ENCODE assay signal across 8 mouse cellular contexts in the genomic region with DNA sequence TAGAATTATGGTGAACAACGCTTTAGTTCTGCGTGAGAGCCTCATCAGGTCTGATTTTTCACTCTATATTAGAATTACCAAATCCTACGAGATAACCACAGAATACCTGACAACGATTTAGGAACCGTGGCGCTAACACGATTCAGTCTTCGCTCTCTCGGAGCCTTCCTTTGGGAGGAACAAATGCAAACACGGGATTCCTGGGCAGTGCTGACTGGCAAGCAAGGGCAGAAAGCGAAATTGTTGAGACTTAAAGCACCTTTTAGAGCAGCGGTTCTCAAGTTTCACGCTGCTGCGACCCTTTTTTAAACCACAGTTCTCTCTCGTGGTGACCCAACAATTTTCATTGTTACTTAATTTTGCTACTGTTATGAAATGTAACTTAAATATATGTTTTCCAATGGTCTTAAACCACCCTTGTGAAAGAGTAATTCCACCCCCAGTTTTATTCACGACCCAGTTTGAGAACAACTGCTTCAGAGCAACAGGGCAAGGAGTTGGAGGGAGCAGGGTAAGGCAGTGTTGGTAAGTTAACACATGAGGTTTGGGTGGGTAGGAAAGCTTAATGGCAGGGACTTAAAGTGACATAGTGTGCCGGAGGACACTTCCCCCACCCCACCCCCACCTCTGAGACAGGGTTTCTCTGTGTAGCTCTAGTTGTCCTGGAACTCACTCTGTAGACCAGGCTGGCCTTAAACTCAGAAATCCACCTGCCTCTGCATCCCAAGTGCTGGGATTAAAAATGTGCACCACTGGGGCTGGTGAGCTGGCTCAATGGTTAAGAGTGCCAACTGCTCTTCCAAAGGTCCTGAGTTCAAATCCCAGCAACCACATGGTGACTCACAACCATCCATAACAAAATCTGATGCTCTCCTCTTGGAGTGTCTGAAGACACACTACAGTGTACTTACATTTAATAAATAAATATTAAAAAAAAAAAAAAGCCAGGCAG. TPM values are rescaled to one million over a fixed set of nuclear protein-coding genes. Genes with fewer than 3 reads are reported as not detected.
DNase-seq lines count a peak whose midpoint lies in the region; ATAC-seq lines count a peak whose summit lies in the region.

No protein-coding gene starts in this region.

- ATAC-seq in intestine, embryonic 14.5 days (replicated peaks; ENCODE audit: low FRiP score, low TSS enrichment, low read depth): no peak; the same call in 1 of the 2 replicates
- peak; percentile 1; the same call in 1 of the 2 replicates for ATAC-seq in neural tube, embryonic 13.5 days (ENCODE audit: low read depth)

- H3K9ac ChIP-seq in intestine, embryonic 14.5 days (ENCODE audit: low read length): peak overlapping the region; percentile 38
- peak overlapping the region; percentile 69 for H3K9ac ChIP-seq in neural tube, embryonic 13.5 days

- intact Hi-C loops in gastrocnemius, postnatal 36 days (cut with DNase I): no loop called here

- H3K36me3 ChIP-seq in intestine, embryonic 14.5 days (ENCODE audit: control insufficient read depth, insufficient read depth, low read length): peaks cover 36% of the 10 kb centered on the region
- H3K36me3 ChIP-seq in neural tube, embryonic 13.5 days: peaks cover 37% of the 10 kb centered on the region

- 2% methylated on average over 17 of the region's 17 CpGs for WGBS in intestine, embryonic 14.5 days
- 2% methylated on average over 17 of the region's 17 CpGs for WGBS in neural tube, embryonic 13.5 days

- no peaks in the 10 kb centered on the region for H3K27me3 ChIP-seq in intestine, embryonic 14.5 days (replicated peaks; ENCODE audit: control insufficient read depth, insufficient read depth, low read length)
- no peaks in the 10 kb centered on the region for H3K27me3 ChIP-seq in neural tube, embryonic 13.5 days

- peaks cover 10% of the 10 kb centered on the region; the same call in 1 of the 2 replicates for H3K4me1 ChIP-seq in intestine, embryonic 14.5 days (replicated peaks; ENCODE audit: control insufficient read depth, insufficient read depth, low read length)
- peaks cover 22% of the 10 kb centered on the region for H3K4me1 ChIP-seq in neural tube, embryonic 13.5 days (replicated peaks)

- H3K4me2 ChIP-seq in intestine, embryonic 14.5 days (ENCODE audit: low read length): peak overlapping the region; percentile 72
- H3K4me2 ChIP-seq in neural tube, embryonic 13.5 days: peak overlapping the region; percentile 69

- peak overlapping the region; percentile 53 for H3K4me3 ChIP-seq in intestine, embryonic 14.5 days (ENCODE audit: low read depth, low read length)
- peak overlapping the region; percentile 46 for H3K4me3 ChIP-seq in neural tube, embryonic 13.5 days

- H3K27ac ChIP-seq in intestine, embryonic 14.5 days (ENCODE audit: low read depth): peak overlapping the region; percentile 82
- H3K27ac ChIP-seq in neural tube, embryonic 13.5 days (replicated peaks): peak overlapping the region; percentile 91

- no peaks in the 10 kb centered on the region for H3K9me3 ChIP-seq in intestine, embryonic 14.5 days (ENCODE audit: control insufficient read depth, low read length)
- no peaks in the 10 kb centered on the region for H3K9me3 ChIP-seq in neural tube, embryonic 13.5 days

- peak; percentile 60 for DNase-seq in cerebellum, adult 11-12 months
- DNase-seq in cerebellum, postnatal 4 days (ENCODE audit: low spot score in 2 of 2): no peak
- DNase-seq in retina, postnatal 1 day: peak; percentile 3
- DNase-seq in retina, embryonic 14.5 days (ENCODE audit: low spot score): no peak
- DNase-seq in intestine, embryonic 14.5 days (ENCODE audit: low spot score): peak; percentile 73
- DNase-seq in gastrocnemius, postnatal 36 days: no peak
- no peak for DNase-seq in urinary bladder, postnatal 10 days (ENCODE audit: low spot score)

RNA-seq across cellular contexts. Expression of gene Gpi1, which starts 4.8 kb away (rescaled TPM):
- polyA plus RNA-seq in intestine, embryonic 14.5 days (2014; fragmentation: Nextera tagmentation; extraction: Ambion mirVana): 429 and 451 TPM in 2 replicates
- 209 and 242 TPM in 2 replicates for polyA plus RNA-seq in neural tube, embryonic 13.5 days (2015; fragmentation: Nextera tagmentation; extraction: Ambion mirVana)
- 1,000 to 10,000 TPM; 1,148 to 1,175 TPM for total RNA-seq in gastrocnemius, postnatal 36 days (2021)

RNA-seq across cellular contexts. Expression of gene Gm6096, which starts 16.0 kb away (rescaled TPM):
- 0.69 TPM in 1 of 2 replicates, not detected in the other for polyA plus RNA-seq in intestine, embryonic 14.5 days (2014; fragmentation: Nextera tagmentation; extraction: Ambion mirVana)
- not detected in 2 replicates for polyA plus RNA-seq in neural tube, embryonic 13.5 days (2015; fragmentation: Nextera tagmentation; extraction: Ambion mirVana)
- not detected for total RNA-seq in gastrocnemius, postnatal 36 days (2021)

RNA-seq across cellular contexts. Expression of gene Pdcd2l, which starts 38.4 kb away (rescaled TPM):
- 57.2 and 58.7 TPM in 2 replicates for polyA plus RNA-seq in intestine, embryonic 14.5 days (2014; fragmentation: Nextera tagmentation; extraction: Ambion mirVana)
- polyA plus RNA-seq in neural tube, embryonic 13.5 days (2015; fragmentation: Nextera tagmentation; extraction: Ambion mirVana): 77.9 and 83.8 TPM in 2 replicates
- 10 to 100 TPM; 15.3 to 18.1 TPM for total RNA-seq in gastrocnemius, postnatal 36 days (2021)

Comparison
In these comparisons a context has a peak if more than half of its experiments do, and no peak if none do; other contexts are left out.
1. DNase-seq: peak in cerebellum, adult 11-12 months (single experiment), retina, postnatal 1 day (single experiment) and intestine, embryonic 14.5 days (single experiment); none in cerebellum, postnatal 4 days (0 of 2), retina, embryonic 14.5 days (single experiment), gastrocnemius, postnatal 36 days (0 of 2) and urinary bladder, postnatal 10 days (single experiment).